Mouse (Mus musculus) forebrain, embryonic 14.5 days (tissue): ENCODE data around the gene Dcst2. TPM values are rescaled to one million over a fixed set of nuclear protein-coding genes. Genes with fewer than 3 reads are reported as not detected.
A peak's percentile ranks its signal among the peaks of the same experiment; 100 is the strongest.

ENCODE experiments used
- ATAC-seq: fragments of 200-750 bp; cut with Nextera tagmentation; 2 replicates; pipeline ENCODE4 v1.8.0; 2017; ENCODE audit warnings: mild to moderate bottlenecking, moderate library complexity
- DNase-seq: peaks from one replicate; pipeline ENCODE4 v3.0.0-alpha.2; 2015; ENCODE audit warnings: low spot score
- H3K27ac ChIP-seq: fragments of 300-500 bp; sonication (generic); 2 replicates; pipeline ENCODE4 v1.5.1; 2014; ENCODE audit warnings: low read depth, mild to moderate bottlenecking, control low read depth, low read length, moderate library complexity
- H3K27me3 ChIP-seq: fragments of 300-500 bp; sonication (generic); replicated peaks from 2 replicates; pipeline ENCODE4 v1.6.1; 2014; ENCODE audit warnings: low read length, control low read depth, mixed read lengths; ENCODE audit not compliant: control insufficient read depth, insufficient read depth
- H3K36me3 ChIP-seq: fragments of 300-500 bp; sonication (generic); 2 replicates; pipeline ENCODE4 v1.6.1; 2014; ENCODE audit warnings: low read length, control low read depth; ENCODE audit not compliant: control insufficient read depth, insufficient read depth
- H3K4me1 ChIP-seq: fragments of 300-500 bp; sonication (generic); 2 replicates; pipeline ENCODE4 v1.6.1; 2014; ENCODE audit warnings: antibody characterized with exemption, low read length, control low read depth; ENCODE audit not compliant: control insufficient read depth, insufficient read depth
- H3K4me2 ChIP-seq: fragments of 300-500 bp; sonication (generic); 2 replicates; pipeline ENCODE4 v1.6.1; 2014; ENCODE audit warnings: mild to moderate bottlenecking, control low read depth, low read length
- H3K4me3 ChIP-seq: fragments of 300-500 bp; sonication (generic); 2 replicates; pipeline ENCODE4 v1.5.1; 2014; ENCODE audit warnings: low read depth, low read length, control low read depth
- H3K9ac ChIP-seq: fragments of 300-500 bp; sonication (generic); 2 replicates; pipeline ENCODE4 v1.6.1; 2014; ENCODE audit warnings: mild to moderate bottlenecking, low read length, control low read depth, moderate library complexity
- H3K9me3 ChIP-seq: fragments of 300-500 bp; sonication (generic); replicated peaks from 2 replicates; pipeline ENCODE4 v1.6.1; 2016; ENCODE audit warnings: low read length, control low read depth, mixed read lengths; ENCODE audit not compliant: control insufficient read depth
- WGBS: fragments of 180-500 bp; shearing (Covaris S2); extraction: QIAGEN DNeasy Blood & Tissue Kit; methylation state at CpG from one replicate; pipeline ENCODE4 v1.1.7; 2014; 5-methylcytosine and 5-hydroxymethylcytosine counted together
- polyA plus RNA-seq: library from polyadenylated mRNA; unstranded; fragments of >200 nt; fragmentation: Nextera tagmentation; extraction: Ambion mirVana; gene quantifications from 2 replicates; pipeline ENCODE4 v1.2.1, GENCODE M21; 2014

The Dcst2 gene
- polyA plus RNA-seq, 1 experiment from 2014 or later, result 0.08 TPM

DNA sequence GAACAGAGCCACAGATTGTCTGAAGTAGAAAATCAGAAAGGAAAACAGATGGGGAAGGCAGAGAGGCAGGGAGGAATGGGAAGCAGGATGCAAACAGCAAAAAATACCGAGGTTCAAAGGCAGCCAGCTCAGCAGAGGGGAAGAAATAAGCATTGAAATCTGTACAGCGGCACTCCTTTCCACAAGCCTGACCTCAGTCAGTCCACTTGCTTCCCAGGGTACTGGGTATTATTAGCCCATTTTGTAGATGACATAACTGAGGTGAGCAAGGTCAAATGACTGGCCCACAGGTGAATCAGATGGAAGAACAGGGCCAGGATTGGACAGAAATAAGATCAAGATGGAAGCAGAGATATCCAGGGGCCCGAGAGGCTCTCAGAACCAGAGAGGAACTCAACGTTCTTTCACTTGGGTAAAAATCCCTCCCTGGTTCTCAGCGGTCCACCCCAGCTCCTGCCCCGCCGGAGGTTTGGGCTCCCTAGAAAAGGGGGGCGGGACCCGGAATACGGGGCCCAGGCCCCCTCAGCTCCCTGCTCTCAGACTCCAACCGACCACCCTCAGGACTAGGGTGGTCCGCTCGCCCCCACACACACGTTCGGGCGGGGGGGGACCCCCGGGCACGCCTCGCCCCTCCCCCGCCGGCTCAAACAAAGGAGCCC lies 24.6 kb upstream of the Dcst2 start:
- no peaks in the 10 kb centered on the region for H3K9me3 ChIP-seq
- ATAC-seq (peak; percentile 53), DNase-seq (no peak)
- H3K36me3 ChIP-seq, result peaks cover 22% of the 10 kb centered on the region
- under 1% methylated on average over 21 of the region's 21 CpGs for WGBS
- peak overlapping the region; percentile 86 for H3K9ac ChIP-seq
- H3K4me2 ChIP-seq, result peak overlapping the region; percentile 71
- peak overlapping the region; percentile 77 for H3K4me3 ChIP-seq
- peak overlapping the region; percentile 77 for H3K27ac ChIP-seq
- no peaks in the 10 kb centered on the region for H3K27me3 ChIP-seq
- peaks cover 26% of the 10 kb centered on the region for H3K4me1 ChIP-seq

DNA sequence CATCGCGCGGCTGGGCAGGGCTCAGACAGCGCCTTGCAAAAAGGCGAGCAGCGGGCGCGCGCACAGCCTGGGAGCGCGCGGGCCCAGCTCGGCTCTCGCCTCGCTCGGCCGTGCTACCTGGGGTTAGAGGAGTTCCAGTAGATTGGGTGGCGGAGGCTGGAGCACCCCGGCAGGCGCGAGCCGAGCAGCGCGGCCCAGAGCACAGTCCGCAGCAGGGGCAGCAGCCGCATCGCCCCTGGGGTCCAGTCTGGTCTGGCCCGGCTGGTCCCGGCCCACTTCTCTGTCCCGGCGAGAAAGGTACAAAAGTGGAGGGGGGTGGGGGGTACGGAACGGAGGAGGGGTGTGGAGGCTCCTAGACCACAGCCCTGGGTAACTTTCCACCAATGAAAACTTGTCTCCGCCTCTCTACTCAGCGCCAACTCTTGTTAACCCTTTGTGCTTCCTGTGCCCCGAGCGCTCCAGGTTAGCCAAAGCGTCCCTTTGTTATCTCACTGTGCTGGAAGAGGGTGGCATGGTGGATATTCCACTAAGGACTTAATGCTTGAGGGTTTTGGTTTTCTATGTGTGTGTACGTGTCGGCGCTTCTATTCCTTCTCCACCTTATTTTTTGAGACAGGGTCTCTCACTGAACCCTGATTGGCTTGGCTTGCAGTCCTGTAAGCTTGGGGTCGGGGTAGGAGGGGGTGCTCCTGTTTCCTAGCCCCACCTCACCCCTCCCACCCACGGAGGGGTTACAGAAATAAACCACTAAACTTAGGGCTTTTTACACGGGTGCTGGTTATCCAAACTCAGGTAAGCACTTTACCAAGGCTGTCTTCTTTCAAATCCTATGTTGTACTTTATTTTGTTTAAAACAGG lies 23.8 kb upstream of the Dcst2 start, which contains the start of gene Efna4:
Gene Efna4, minus strand, starts transcription at position 308 of the 858 bp plus-strand sequence.
- H3K4me1 ChIP-seq, result peaks cover 19% of the 10 kb centered on the region
- peaks cover 22% of the 10 kb centered on the region for H3K36me3 ChIP-seq
- H3K4me2 ChIP-seq, result peak within 1 kb of the TSS; percentile 71
- DNase-seq (peak; percentile 88), ATAC-seq (peak; percentile 78)
- peak within 1 kb of the TSS; percentile 86 for H3K9ac ChIP-seq
- H3K9me3 ChIP-seq, result no peaks in the 10 kb centered on the region
- under 1% methylated on average over 44 of the region's 44 CpGs for WGBS
- peak within 1 kb of the TSS; percentile 77 for H3K27ac ChIP-seq
- peak within 1 kb of the TSS; percentile 77 for H3K4me3 ChIP-seq
- H3K27me3 ChIP-seq, result no peaks in the 10 kb centered on the region

DNA sequence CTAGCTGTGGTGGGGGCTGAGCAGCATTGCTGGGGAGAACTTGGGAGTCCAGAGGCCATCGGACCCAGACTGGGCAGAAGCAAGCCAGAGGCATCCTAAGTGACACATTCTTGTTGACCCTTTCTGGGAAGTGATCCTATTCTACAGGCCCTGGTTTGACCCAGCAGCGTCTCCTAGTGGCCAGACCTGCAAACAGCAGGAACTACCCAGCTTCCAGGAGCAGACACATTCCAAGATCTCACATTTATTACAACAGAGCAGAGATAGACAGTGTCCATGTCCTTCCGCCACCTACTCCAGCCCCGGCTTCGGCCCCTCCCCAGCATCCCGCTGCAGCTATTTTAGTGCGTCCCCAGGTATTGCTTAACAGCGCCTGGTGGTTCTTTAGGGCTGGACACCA lies 22.4 kb upstream of the Dcst2 start:
- Histone ChIP-seq H3K4me2 (0 out of 2 replicates have a peak overlapping the region, but pooled peaks have one; percentile 1), H3K36me3 (peaks cover 17% of the 10 kb centered on the region; the same call in 1 of the 2 replicates), H3K4me3 (no peak overlapping the region), H3K27ac (no peak overlapping the region), H3K4me1 (peaks cover 17% of the 10 kb centered on the region), H3K9me3 (no peaks in the 10 kb centered on the region), H3K9ac (no peak overlapping the region), H3K27me3 (no peaks in the 10 kb centered on the region)
- DNase-seq (peak; percentile 71), ATAC-seq (no peak)
- 28% methylated on average over 8 of the region's 8 CpGs for WGBS

DNA sequence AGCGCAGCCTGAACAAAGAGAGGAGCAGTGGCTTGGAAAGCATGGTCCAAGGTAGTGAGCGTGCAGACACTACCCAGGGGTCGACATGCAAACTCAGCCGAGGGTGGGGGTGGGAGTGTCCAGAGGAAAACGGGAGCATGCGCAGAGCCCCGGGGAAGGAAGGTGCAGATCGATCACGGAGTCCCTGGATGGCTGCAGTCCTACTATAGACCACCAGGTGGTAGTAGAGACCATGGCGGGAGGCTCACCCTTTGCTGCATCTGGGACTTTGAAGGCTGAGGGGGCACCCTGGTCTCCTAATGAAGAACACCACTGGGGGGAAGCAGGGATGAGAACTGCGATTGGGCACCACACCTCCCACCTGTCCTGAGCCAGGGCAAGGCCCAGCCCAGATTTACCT lies 21.3 kb upstream of the Dcst2 start:
- ATAC-seq (peak; percentile 18; the same call in 1 of the 2 replicates), DNase-seq (peak; percentile 88)
- Histone ChIP-seq H3K9me3 (no peaks in the 10 kb centered on the region), H3K27me3 (no peaks in the 10 kb centered on the region), H3K36me3 (peaks cover 15% of the 10 kb centered on the region; the same call in 1 of the 2 replicates), H3K4me1 (peaks cover 17% of the 10 kb centered on the region), H3K4me3 (peak overlapping the region; percentile 20), H3K27ac (no peak overlapping the region), H3K4me2 (peak overlapping the region; percentile 62), H3K9ac (peak overlapping the region; percentile 50; the same call in 1 of the 2 replicates)
- WGBS, result 3% methylated on average over 11 of the region's 11 CpGs

DNA sequence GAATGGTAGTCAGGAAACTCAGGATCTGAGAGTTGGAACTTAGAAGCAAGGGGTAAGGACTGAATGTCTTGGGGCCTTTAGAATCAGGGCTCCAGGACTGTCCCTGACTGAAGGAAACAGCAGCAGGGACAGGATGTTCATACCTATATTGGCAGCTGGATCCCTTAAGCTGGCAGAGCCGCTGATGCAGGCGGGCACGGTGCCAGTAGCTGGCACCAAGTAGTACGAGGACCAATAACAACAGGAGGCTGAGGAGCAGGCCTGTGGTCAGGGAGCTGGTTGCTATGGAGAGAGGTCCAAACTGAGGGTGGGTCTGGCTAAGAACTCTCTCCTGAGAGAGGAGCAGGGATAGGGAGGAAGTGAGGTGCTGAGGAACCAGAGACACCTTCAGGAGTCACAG lies 20.0 kb upstream of the Dcst2 start:
- Histone ChIP-seq H3K4me3 (no peak overlapping the region), H3K4me1 (peaks cover 5% of the 10 kb centered on the region; the same call in 1 of the 2 replicates), H3K36me3 (peaks cover 15% of the 10 kb centered on the region; the same call in 1 of the 2 replicates), H3K9me3 (no peaks in the 10 kb centered on the region), H3K27ac (no peak overlapping the region), H3K27me3 (no peaks in the 10 kb centered on the region), H3K9ac (peak overlapping the region; percentile 4), H3K4me2 (no peak overlapping the region)
- WGBS, result 58% methylated on average over 4 of the region's 4 CpGs
- no peak for ATAC-seq
- no peak for DNase-seq

DNA sequence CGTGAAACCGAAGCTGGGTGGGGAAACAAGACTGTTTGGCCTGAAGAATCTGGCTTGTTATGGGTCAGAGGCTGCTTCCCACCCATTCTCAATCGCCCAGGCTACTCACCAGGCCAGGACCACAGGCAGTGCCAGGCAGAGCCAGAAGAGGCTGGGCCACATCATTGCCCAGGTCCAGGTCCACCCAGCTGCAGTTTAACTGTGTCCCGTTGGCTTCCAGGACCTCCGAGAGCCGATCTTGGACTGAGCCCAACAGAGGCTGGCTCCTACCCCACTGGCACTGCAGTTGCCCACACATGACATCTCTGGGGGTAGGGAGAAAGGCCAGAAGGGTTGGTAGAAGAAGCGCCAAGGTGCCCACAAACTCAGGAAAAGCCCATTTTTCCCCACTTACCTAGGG lies 18.5 kb upstream of the Dcst2 start:
- H3K9me3 ChIP-seq, result no peaks in the 10 kb centered on the region
- DNase-seq, result no peak
- no peak overlapping the region for H3K27ac ChIP-seq
- H3K4me1 ChIP-seq, result peaks cover 3% of the 10 kb centered on the region; the same call in 1 of the 2 replicates
- H3K27me3 ChIP-seq, result no peaks in the 10 kb centered on the region
- H3K36me3 ChIP-seq, result peaks cover 15% of the 10 kb centered on the region; the same call in 1 of the 2 replicates
- H3K4me2 ChIP-seq, result no peak overlapping the region
- no peak for ATAC-seq
- no peak overlapping the region for H3K4me3 ChIP-seq
- no peak overlapping the region for H3K9ac ChIP-seq
- WGBS, result 88% methylated on average over 7 of the region's 7 CpGs

DNA sequence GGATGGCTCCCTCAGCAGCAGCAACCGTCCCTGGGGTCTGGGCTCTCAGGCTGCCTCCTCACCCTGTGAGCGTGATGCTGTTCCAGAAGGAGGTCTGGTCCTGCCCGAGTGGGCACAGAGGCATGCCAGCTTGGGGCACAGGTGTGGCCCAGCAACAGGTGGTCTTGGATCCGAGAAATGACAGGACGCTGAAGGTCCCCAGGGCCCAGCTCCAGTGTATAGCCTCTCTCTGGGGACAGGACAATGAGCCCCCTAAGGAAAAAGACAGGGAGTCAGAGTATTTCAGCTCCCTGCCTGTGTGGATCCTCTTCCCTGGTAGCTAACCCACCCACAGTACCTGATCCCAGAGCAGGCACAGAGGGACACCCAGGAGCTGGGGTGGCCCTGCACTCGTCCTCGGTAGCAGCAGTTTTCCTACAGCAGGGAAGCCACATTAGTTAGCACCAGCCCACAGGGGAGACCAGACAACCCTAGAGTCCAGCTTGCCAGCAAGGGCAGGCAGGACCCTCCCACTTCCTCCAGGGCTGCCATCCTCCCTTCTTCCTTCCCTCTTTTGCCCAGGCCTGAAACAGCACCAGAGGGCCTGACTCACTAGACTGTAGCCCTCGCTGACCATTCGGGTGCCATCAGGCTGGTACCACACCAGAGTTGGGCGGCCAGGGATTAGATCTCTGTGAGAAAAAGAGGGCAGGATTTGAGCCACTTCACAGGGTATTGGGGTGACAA lies 14.8 kb upstream of the Dcst2 start:
- 84% methylated on average over 10 of the region's 10 CpGs for WGBS
- H3K36me3 ChIP-seq, result peaks cover 12% of the 10 kb centered on the region; the same call in 1 of the 2 replicates
- H3K4me1 ChIP-seq, result peaks cover 5% of the 10 kb centered on the region; the same call in 1 of the 2 replicates
- no peak for ATAC-seq
- no peaks in the 10 kb centered on the region for H3K9me3 ChIP-seq
- no peak for DNase-seq
- no peak overlapping the region for H3K4me2 ChIP-seq
- H3K9ac ChIP-seq, result no peak overlapping the region
- H3K4me3 ChIP-seq, result no peak overlapping the region
- no peaks in the 10 kb centered on the region for H3K27me3 ChIP-seq
- H3K27ac ChIP-seq, result no peak overlapping the region

DNA sequence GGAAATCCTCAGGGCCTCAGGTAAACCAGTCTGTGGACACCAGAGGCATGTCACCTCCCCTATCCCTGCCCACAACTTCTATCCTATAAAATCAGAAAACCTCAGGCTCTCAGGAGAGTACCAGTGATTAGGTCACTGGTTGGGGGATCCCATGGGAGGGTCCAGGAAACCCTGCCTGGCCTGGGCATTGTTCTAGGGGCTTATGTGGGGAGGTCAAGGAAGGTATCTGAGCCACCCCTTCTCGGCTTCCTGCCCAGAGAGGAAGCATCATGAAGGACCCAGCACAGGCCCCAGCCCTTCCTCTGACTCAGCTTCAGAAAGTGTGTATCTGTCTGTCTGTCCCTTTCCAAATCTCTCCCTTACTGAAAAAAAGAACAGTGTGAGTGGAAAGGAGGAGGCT lies 13.9 kb upstream of the Dcst2 start:
- ATAC-seq (no peak), DNase-seq (no peak)
- Histone ChIP-seq H3K9me3 (no peaks in the 10 kb centered on the region), H3K4me2 (no peak overlapping the region), H3K27ac (no peak overlapping the region), H3K4me1 (peaks cover 5% of the 10 kb centered on the region; the same call in 1 of the 2 replicates), H3K36me3 (peaks cover 12% of the 10 kb centered on the region; the same call in 1 of the 2 replicates), H3K9ac (no peak overlapping the region), H3K27me3 (no peaks in the 10 kb centered on the region), H3K4me3 (no peak overlapping the region)
- WGBS, result 50% methylated on average over 1 of the region's 1 CpGs
